Mouse (Mus musculus): ENCODE measurements around the gene Gm28043.

GRCm38 (mm10) chr17:29660076-29660761, 45.5 kb downstream of the Gm28043 start, which contains the start of gene Cmtr1:
- TF ChIP-seq CTCF (IDR thresholded peaks at IDR 0.05; ENCODE audit: low read depth) = no peak
- no peak for TF ChIP-seq EP300 (optimal IDR thresholded peaks at IDR 0.05)

All from stomach, postnatal 0 days (tissue).